Mouse (Mus musculus) cortical plate, adult 2 months (tissue): ENCODE data around the gene Chkb.

Experiments used
- CTCF ChIP-seq: fragments of 200-500 bp; IDR thresholded peaks from 2 replicates; pipeline ENCODE4 v1.5.1; 2011; ENCODE audit warnings: mild to moderate bottlenecking, control low read depth, low read length; ENCODE audit not compliant: insufficient read depth; ENCODE audit errors: extremely low read depth
- POLR2A ChIP-seq: fragments of 200-500 bp; IDR thresholded peaks from 2 replicates; pipeline ENCODE4 v1.6.1; 2011; ENCODE audit warnings: mild to moderate bottlenecking, low read length, control low read depth; ENCODE audit not compliant: insufficient read depth; ENCODE audit errors: extremely low read depth

DNA sequence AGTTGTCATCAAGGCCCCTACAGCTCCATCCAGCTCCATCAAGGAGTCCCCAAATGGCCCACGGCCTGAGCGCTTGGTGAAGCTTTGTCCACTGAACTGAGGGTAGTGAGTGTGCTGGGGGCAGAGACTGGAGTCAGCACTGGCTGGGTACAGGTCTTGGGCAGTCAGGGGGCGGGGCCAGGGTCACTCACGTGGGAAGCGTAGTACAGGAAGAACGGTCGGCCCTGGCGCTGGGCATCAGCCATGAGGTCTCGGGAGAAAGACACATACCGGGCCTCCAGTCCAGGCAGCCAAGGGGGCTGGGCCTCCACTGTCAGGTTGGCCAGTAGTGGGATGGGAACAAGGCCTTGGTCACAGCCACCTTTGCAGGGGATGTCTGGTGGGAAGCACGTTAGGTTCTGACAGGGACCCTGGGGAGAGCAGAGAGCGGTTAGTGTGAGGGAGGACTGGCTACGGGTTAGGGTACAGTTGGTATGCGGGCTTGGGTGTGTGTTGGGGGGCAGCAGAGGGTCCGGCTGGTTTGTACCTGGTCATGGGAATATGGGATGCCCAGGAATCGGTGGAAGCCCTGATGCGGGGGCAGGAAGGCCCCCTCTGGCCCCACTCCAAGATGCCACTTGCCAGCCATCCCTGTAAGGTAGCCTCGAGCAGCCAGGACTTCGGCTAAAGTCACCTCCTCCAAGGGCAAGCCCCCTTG is 45.0 kb upstream of the Chkb start:
- TF ChIP-seq CTCF = no peak
- TF ChIP-seq POLR2A = no peak
